Mouse (Mus musculus) megakaryocyte, embryonic 14.5 days (primary cell): ENCODE data around the gene Ptprg.

ENCODE experiments used
- FLI1 ChIP-seq: IDR thresholded peaks from 2 replicates; pipeline ENCODE4 v1.6.1; 2012; ENCODE audit warnings: low read length, inconsistent platforms, mixed read lengths
- GATA1 ChIP-seq: IDR thresholded peaks from 3 replicates; pipeline ENCODE4 v1.6.1; 2012; ENCODE audit warnings: mixed read lengths, low read length, inconsistent platforms, borderline replicate concordance

- TF ChIP-seq GATA1 (no peak), FLI1 (no peak)
Measured at GRCm38 (mm10) chr14:12057856-12058255, 504.5 kb downstream of the Ptprg start.
